Mouse (Mus musculus): ENCODE results near the gene Ddx24.

Gene Ddx24

GRCm38 (mm10) chr12:103389348-103389727, 36.3 kb downstream of the Ddx24 start:
- no peak for DNase-seq

- peak; percentile 93 to 94 for DNase-seq
Measured at GRCm38 (mm10) chr12:103388505-103389347, 36.9 kb downstream of the Ddx24 start, which contains the start of gene Otub2. Otub2 (plus strand) TSS chr12:103388682.

DNA sequence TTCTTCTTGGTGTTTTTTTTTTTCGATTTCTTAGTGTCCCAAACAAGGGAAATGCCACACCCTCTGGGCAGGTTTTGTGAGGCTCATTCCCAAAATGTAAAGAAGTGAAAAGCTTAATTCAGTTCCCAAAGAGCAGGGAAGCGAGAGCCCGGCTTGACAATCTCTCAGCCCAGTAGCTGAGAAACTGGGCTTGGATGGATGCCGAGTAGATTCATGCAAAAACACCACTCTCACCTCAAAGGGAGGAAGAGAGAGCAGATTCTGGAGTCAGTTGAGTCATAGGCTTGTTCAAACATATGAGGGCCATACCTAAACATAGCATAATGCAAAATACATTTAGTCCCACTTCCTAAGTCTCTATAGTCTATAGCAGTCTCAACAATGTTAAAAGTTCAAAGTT, 45.4 kb downstream of the Ddx24 start:
- DNase-seq, result no peak

GRCm38 (mm10) chr12:103376774-103377173, 48.9 kb downstream of the Ddx24 start:
- DNase-seq, result no peak

- no peak for DNase-seq
Measured at GRCm38 (mm10) chr12:103376124-103376523, 49.5 kb downstream of the Ddx24 start.

DNA sequence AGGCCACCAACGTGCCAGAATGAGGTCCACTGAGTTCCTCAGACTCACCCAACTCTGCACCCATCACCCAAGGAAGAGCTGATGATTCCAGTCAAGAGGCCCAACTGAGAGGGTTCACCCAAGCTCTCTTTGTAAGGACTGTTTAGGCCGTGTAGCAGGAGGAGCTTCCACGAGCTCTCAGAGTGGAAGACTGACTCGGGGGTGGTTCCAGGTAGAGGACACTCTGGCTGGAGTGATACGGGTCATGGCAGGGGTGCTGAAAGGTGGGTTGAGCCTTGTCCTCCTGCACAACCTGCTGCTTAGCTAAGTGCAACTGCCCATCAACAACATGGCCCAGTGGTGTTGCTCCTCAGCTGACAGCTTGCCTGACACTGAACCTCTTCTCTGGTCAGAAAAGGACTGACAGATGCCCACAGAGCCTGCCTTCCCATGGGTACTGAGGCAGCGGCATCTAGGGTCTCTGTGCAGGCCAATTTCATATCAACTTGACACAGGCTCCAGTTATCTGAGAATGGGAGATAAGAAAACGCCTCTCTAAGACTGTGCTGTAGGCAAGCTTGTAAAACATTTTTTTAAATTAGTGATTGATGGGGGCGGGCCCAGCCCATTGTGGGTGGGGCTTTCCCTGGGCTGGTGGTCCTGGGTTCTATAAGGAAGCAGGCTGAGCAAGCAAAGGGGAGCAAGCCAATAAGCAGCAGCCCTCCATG, 51.9 kb downstream of the Ddx24 start:
- DNase-seq, result no peak

DNA sequence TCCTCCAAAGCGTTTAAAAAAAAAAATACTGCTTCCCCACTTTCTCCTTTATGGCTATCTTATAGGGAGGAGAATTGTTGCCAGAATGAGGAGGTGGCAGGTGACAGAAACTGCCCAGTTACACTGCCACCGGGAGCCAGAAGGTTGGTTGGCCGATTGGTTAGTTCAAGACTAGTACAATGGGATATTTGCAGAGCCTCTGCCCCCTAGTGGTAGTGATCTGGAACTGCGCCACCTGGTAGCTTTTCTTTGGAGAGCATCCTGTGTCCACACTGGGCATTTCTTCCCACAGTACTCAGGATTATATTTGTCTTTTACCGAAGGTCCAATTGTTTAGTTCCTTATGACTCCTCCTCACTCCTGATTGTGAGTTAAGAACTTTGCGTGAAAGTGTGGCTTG, 53.9 kb downstream of the Ddx24 start:
- peak; percentile 75 to 78 for DNase-seq

DNA sequence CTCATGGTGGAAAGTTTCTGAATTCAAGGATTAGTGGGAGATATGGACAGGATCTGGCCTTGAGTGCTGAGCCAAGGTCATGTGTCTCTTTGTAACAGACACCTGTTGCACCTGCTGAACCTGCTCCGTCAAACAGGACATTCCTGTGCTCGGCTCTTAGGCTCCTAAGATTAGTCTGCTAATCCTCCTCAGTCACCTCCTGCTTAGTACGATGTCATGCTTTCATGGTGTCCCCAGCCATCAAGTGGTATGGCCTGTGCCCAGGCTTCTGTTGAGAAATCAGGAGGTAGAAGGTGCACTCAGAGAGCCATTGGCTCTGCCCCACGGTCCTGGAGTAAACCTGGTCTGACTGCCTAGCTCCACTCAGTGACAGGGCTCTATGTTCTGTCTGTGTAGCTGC, 54.8 kb downstream of the Ddx24 start:
- no peak for DNase-seq

GRCm38 (mm10) chr12:103368777-103369176, 56.9 kb downstream of the Ddx24 start:
- DNase-seq, result no peak

- no peak for DNase-seq
Measured at GRCm38 (mm10) chr12:103368326-103368669, 57.3 kb downstream of the Ddx24 start.

DNA sequence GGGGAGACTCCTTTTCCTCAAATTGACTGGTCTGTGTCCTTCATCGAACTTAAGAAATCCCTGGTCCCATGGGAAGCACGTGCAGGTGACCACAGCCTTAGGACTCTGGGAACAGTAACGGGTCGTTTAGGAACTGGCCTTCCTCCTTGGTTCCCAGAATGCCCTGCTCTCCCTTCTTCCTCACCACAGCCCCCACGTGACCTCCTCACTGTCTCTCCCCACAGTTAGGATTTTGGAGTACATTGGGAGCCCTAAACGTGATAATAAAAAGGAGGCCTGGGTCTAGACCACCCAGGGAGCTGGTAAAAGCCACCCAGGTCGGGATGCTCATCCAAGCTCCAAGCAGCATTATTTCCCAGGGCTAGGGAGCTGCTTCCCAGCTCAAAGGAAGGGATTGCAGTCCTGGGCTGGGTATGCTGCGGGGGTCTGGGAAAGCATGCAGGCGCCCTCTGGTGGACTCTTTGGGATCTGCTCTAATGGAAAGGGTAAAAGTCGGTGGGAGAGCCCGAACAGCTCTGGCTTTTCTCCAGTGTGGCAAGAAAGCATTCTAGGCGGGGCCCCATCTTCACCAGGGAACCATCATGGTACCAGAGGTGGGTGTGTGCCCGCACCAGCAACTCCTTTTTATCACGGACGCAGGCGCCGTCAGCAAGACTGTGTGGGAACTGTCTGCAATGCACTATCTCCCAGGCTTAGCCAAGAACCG, 57.9 kb downstream of the Ddx24 start:
- DNase-seq, result peak; percentile 82 to 83

- DNase-seq, result no peak
Measured at GRCm38 (mm10) chr12:103367171-103367570, 58.5 kb downstream of the Ddx24 start.

DNA sequence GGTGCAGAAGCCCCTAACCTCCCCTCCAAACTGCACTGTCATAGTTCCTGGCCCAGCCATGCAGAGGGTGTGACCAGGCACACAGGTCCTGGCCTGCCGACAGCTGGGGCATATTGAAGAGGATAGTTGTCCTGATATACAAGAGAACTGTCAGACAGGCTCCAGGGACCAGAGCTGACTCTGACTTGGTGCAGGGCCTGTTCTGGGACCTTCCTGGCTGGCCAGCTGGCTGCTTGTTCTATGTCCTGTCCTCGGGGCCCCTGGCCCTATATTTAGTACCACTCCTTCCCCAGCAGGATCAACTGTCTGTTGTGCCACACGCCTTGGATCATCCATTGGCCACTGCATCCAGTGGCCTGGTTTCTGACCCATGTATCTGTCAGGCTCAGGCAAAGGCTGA, 63.3 kb downstream of the Ddx24 start:
- DNase-seq, result no peak

DNA sequence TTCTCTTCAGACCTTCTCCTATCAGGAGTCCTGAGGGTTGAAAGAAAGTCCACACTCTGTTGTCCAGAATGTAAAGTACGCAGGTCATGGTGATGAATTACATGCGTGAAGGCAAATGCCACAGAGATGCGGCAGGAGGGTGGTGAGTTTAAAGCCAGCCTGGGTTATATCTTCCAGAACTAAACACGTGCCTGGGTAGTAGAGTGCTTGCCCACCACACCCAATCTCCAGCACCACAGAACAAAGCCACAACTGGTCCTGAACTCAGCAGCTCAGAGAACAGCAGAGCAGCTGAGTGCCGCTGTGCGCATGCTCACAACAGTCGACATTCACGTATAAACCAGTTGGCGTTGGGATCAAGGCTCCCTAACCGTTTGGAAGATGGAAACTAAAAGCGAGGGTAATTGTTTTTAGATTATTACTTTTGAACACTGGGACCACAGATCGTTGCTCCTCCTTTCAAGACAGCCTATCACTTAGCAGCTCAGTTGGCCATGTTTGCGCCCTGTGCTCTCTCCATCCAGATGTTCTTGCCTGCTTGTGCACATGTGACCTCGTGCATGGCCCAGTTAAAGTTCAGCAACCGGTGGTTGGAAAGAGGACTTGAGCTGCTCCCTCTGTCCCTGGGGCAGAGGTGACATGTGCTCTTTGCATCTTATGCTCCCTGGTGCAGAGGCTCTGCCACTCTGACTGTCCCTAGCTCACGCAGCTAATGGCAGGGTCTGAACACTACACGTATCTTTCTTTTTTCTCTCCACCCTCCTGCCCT, 63.9 kb downstream of the Ddx24 start:
- no peak for DNase-seq

GRCm38 (mm10) chr12:103360812-103361211, 64.8 kb downstream of the Ddx24 start:
- no peak for DNase-seq

GRCm38 (mm10) chr12:103358951-103359801, 66.5 kb downstream of the Ddx24 start:
- DNase-seq, result no peak

DNA sequence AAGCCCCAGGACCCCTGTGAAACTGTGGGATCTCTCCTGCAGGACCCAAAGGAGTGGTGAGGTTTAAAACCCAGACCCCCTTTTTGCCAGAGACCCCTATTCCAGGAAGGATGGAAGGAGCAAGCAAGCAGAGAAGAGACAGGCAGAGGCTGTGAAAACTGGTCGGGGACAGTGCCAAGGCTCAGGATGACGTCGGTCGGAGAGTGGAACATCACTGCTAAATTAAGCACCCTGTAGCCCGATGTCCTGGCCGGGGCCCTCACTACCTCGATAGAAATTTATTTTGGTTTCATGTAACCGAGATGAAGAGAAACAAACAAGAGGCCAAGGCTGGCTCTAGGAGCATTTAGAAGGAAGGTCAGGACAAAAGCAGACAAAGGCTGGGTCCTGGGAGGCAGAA, 67.4 kb downstream of the Ddx24 start:
- no peak for DNase-seq

All from B cell, adult 2 months (primary cell).